Mouse (Mus musculus) retina, adult 2 months (tissue): ENCODE measurements at regions not wholly inside any gene's neighbourhood (a gene's known extent, or its start where the extent isn't known, plus 50 kb on each side); places are given as distances from the start of the nearest gene placed in this dataset.

Source experiments
- DNase-seq: peaks from one replicate; pipeline ENCODE4 v3.0.0-alpha.2; 2012; ENCODE audit warnings: low read depth, low spot score

- no peak for DNase-seq
Measured at GRCm38 (mm10) chr14:68784395-68784794, 509.7 kb downstream of the Synb start.

GRCm38 (mm10) chr14:68783216-68783615, 510.9 kb downstream of the Synb start:
- no peak for DNase-seq

- no peak for DNase-seq
Measured at GRCm38 (mm10) chr14:68770411-68770810, 523.7 kb downstream of the Synb start.

GRCm38 (mm10) chr14:68762916-68763315, 531.2 kb downstream of the Synb start:
- no peak for DNase-seq

DNA sequence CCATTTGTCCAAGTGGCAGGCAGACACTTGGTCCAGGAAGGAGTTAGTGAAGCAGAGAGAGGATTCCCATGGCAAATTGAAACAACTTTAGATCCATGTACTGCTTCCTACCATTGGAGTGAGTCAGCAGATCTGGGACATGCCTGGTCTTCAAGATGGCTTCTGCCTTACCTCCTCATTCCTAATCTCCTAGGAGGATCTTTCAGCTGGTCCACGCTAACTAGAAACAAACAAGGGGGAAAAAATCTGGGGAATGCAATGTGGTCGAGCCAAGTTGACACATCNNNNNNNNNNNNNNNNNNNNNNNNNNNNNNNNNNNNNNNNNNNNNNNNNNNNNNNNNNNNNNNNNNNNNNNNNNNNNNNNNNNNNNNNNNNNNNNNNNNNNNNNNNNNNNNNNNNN, 549.4 kb downstream of the Synb start:
- no peak for DNase-seq

- no peak for DNase-seq
Measured at GRCm38 (mm10) chr14:68738474-68738873, 555.6 kb downstream of the Synb start.

DNA sequence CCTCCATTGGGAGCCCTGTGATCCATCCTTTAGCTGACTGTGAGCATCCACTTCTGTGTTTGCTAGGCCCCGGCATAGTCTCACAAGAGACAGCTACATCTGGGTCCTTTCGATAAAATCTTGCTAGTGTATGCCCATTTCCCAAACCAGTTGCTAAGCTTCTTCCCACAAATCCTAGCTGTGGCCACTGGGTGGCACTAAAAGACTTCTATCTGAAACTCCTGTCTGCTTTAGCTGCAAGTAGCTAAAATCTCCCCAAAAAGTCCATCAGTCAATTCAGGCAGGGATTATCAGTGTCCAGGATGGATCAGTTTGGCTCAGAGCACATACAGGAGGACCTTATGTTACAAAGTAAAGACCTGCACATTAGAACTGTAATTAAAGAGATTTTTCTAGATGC, 558.3 kb downstream of the Synb start:
- DNase-seq = peak; percentile 45

DNA sequence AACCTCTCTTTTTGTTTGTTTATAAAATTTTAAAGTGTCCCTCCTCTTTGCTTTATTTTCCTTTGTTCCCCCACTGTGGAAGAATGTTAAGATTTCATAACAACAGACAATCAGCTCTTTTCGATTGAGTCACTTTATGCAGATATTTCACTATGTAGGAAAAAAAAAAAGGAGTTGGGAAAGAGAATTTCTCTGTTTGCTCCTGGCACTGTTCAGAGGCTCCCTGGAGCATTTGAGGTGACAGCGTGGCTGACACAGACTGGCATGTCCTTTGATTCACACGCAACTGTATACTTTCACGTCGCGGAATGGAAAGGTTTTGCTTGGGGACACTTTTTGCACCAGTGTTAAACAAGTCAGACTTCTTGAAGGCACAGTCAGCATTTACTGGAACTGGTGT, 572.9 kb downstream of the Synb start:
- no peak for DNase-seq

- DNase-seq = no peak
Measured at GRCm38 (mm10) chr14:68719429-68720160, 574.5 kb downstream of the Synb start.

- no peak for DNase-seq
Measured at GRCm38 (mm10) chr14:68718846-68719245, 575.3 kb downstream of the Synb start.
